Mouse (Mus musculus) megakaryocyte, embryonic 14.5 days (primary cell): ENCODE measurements around the gene Akt1. TPM values are rescaled to one million over a fixed set of nuclear protein-coding genes. Genes with fewer than 3 reads are reported as not detected.

ENCODE experiments used
- H3K27me3 ChIP-seq: replicated peaks from 2 replicates; pipeline ENCODE3; 2012; ENCODE audit warnings: inconsistent platforms
- H3K36me3 ChIP-seq: replicated peaks from 2 replicates; pipeline ENCODE3; 2012; ENCODE audit warnings: low read length, inconsistent platforms, mixed read lengths
- H3K4me1 ChIP-seq: 2 replicates; pipeline ENCODE4 v1.6.1; 2012; ENCODE audit warnings: inconsistent platforms
- H3K4me3 ChIP-seq: replicated peaks from 2 replicates; pipeline ENCODE3; 2012; ENCODE audit warnings: moderate library complexity, mild to moderate bottlenecking, inconsistent platforms
- H3K9me3 ChIP-seq: 2 replicates; pipeline ENCODE4 v1.6.1; 2012; ENCODE audit warnings: inconsistent platforms
- FLI1 ChIP-seq: IDR thresholded peaks from 2 replicates; pipeline ENCODE4 v1.6.1; 2012; ENCODE audit warnings: low read length, inconsistent platforms, mixed read lengths
- GATA1 ChIP-seq: IDR thresholded peaks from 3 replicates; pipeline ENCODE4 v1.6.1; 2012; ENCODE audit warnings: mixed read lengths, low read length, inconsistent platforms, borderline replicate concordance
- polyA plus RNA-seq: library from polyadenylated mRNA; stranded (reverse); fragments of >175 nt; gene quantifications from 2 replicates; pipeline ENCODE4 v1.2.3, GENCODE M21; 2012; ENCODE audit warnings: low replicate concordance; ENCODE audit not compliant: insufficient read depth

The Akt1 gene
- polyA plus RNA-seq, 1 experiment, result 415 TPM

GRCm38 (mm10) chr12:112619686-112620353 is 54.9 kb downstream of the Akt1 start, which contains the start of gene Adssl1:
TSS of gene Adssl1 (plus strand) at chr12:112620045.
- peaks cover 100% of the 10 kb centered on the region for H3K4me1 ChIP-seq
- H3K27me3 ChIP-seq, result peaks cover 43% of the 10 kb centered on the region
- no peaks in the 10 kb centered on the region for H3K9me3 ChIP-seq
- peak within 1 kb of the TSS; percentile 94 for H3K4me3 ChIP-seq
- peaks cover 18% of the 10 kb centered on the region for H3K36me3 ChIP-seq
- TF ChIP-seq GATA1 (no peak), FLI1 (no peak)

DNA sequence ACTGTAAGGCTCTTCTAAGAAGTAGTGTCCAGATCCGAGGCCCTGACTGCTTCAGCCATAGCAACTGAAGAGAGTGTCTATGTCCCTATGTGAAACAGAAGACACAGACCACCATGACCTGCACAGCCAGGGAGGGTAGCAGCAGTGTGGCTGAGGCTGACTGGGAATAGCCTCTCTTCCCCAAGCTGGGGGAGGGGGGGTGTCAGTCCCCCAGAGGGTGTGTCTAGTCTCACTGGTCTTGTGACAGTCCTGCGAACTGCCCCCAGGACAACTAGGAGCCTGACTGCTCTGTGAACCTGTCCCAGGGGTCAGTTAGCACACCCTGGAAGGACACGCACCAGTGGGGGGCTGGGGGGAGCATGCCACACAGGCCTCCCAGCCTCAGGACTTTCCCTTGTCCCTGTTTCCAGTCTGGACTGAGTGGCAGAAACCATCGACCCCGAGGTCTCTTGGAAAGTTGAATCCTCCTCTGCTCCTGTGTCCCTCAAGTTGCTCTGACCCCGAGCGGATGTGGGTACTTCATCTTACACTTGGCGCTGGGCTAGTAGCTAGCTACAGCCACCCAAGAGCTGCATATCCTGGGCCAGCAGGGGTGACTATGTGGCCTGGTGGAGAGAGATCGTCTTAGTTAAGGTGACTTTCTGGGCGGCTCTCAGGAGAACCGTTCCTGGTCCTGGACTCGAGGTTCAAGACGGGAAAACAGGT is 55.6 kb downstream of the Akt1 start:
- peaks cover 25% of the 10 kb centered on the region for H3K36me3 ChIP-seq
- H3K27me3 ChIP-seq, result peaks cover 40% of the 10 kb centered on the region
- H3K9me3 ChIP-seq, result no peaks in the 10 kb centered on the region
- TF ChIP-seq FLI1 (no peak), GATA1 (no peak)
- H3K4me3 ChIP-seq, result peak overlapping the region; percentile 94
- peaks cover 100% of the 10 kb centered on the region for H3K4me1 ChIP-seq

DNA sequence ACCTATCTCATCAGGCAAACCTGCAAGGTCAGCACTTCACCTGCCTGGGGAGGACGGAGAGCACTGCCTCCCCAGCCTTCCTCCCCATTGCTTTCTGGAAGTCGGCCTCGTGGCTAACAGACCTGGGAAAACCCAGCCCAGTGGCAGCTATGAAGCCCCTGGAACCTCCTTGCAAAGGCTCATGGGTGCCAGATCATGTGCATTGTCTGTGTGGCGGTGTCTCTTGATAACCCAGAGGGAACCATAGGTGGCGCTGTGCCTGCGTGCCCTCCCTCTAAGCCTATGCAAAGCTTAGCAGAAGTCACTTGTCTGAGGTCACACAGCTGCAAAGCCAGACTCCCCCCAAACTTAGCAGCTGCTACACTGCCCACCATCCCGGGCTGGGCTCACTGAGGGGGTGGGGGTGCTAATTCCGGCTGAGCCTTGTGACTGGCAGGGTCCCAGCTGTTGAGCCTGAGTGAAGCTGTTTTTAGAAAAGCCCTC is 56.7 kb downstream of the Akt1 start:
- TF ChIP-seq FLI1, result no peak
- TF ChIP-seq GATA1, result no peak
- no peaks in the 10 kb centered on the region for H3K9me3 ChIP-seq
- H3K4me3 ChIP-seq, result peak overlapping the region; percentile 83
- H3K27me3 ChIP-seq, result peaks cover 36% of the 10 kb centered on the region
- H3K4me1 ChIP-seq, result peaks cover 100% of the 10 kb centered on the region
- H3K36me3 ChIP-seq, result peaks cover 37% of the 10 kb centered on the region

GRCm38 (mm10) chr12:112617184-112617583 is 57.5 kb downstream of the Akt1 start:
- Histone ChIP-seq H3K9me3 (no peaks in the 10 kb centered on the region), H3K4me1 (peaks cover 100% of the 10 kb centered on the region), H3K4me3 (no peak overlapping the region), H3K27me3 (peaks cover 28% of the 10 kb centered on the region), H3K36me3 (peaks cover 45% of the 10 kb centered on the region)
- TF ChIP-seq GATA1 (no peak), FLI1 (no peak)

DNA sequence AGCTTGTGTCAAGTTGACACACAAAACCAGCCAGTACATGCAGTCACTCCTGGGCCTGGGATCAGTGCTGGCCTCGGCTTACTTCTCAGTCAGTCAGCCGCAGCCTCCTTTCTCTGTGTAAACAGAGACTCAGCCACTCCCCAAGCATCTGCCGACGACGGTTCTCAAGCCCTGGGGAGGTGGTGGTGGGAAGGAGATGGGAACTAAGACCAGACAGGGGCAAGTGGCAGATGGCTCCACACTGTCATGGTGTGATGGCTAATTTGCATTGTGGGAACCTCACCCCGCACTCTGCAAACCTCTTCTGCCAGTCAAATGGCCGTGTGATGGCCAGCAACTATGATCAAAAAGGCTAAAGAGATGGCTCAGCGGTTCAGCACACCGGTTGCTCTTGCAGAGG is 58.0 kb downstream of the Akt1 start:
- H3K4me1 ChIP-seq, result peaks cover 100% of the 10 kb centered on the region
- TF ChIP-seq GATA1 (no peak), FLI1 (no peak)

DNA sequence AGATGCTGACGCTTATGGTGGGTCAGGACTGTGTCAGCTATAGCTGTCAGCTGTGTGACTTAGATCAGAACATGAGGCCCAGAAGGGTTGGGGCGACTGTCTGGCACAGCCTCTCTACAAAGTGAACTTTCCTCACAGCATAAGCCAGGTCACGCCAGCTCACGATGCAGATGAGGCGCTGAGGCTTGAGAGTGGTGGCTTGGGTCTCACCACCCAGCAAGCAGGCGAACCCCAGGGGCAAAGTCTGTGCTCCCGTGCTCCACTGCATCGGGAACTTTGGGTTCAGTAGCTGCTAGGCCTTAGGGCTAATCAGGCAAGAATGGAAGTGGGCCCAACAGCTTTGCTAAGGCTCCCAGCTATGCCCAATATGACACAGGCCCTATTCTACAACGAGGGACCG is 65.7 kb downstream of the Akt1 start:
- Histone ChIP-seq H3K4me3 (no peak overlapping the region), H3K36me3 (peaks cover 95% of the 10 kb centered on the region), H3K4me1 (peaks cover 92% of the 10 kb centered on the region), H3K9me3 (no peaks in the 10 kb centered on the region), H3K27me3 (no peaks in the 10 kb centered on the region)
- TF ChIP-seq FLI1 (no peak), GATA1 (no peak)

More for the DNA sequence above, 58.0 kb downstream of the Akt1 start:
- Histone ChIP-seq H3K27me3 (peaks cover 28% of the 10 kb centered on the region), H3K4me3 (peak overlapping the region; percentile 35), H3K36me3 (peaks cover 50% of the 10 kb centered on the region), H3K9me3 (no peaks in the 10 kb centered on the region)

DNA sequence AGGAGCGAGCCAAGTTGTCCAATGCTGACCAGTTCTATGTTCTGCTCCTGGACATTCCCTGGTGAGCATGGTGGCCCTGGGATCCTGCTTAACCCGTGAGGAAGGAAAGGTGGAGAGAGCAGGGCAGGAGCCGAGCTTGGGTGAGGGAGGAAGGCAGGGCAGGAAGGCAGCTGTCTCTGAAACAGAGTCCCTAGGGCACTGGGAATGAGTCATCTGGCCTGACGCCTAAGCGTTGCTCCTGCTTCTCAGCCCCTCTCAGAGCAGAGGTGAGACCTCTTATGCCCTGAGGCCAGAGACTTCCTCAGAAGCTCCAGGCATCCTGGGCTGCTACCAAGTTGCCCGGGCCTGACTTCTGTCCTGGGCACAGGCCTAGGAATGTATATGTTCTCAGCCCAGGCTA is 67.7 kb downstream of the Akt1 start:
- Histone ChIP-seq H3K4me3 (no peak overlapping the region), H3K9me3 (no peaks in the 10 kb centered on the region), H3K36me3 (peaks cover 95% of the 10 kb centered on the region), H3K27me3 (no peaks in the 10 kb centered on the region), H3K4me1 (peaks cover 92% of the 10 kb centered on the region)
- no peak for TF ChIP-seq FLI1
- no peak for TF ChIP-seq GATA1

- Histone ChIP-seq H3K27me3 (no peaks in the 10 kb centered on the region), H3K9me3 (no peaks in the 10 kb centered on the region), H3K4me1 (peaks cover 92% of the 10 kb centered on the region), H3K4me3 (no peak overlapping the region), H3K36me3 (peaks cover 95% of the 10 kb centered on the region)
- TF ChIP-seq FLI1 (no peak), GATA1 (no peak)
These were observed 68.9 kb downstream of the Akt1 start for GRCm38 (mm10) chr12:112605766-112606165.

GRCm38 (mm10) chr12:112604709-112605649 is 69.7 kb downstream of the Akt1 start:
- Histone ChIP-seq H3K4me3 (peak overlapping the region; percentile 71), H3K4me1 (peaks cover 92% of the 10 kb centered on the region), H3K36me3 (peaks cover 95% of the 10 kb centered on the region), H3K9me3 (no peaks in the 10 kb centered on the region), H3K27me3 (no peaks in the 10 kb centered on the region)
- TF ChIP-seq GATA1, result no peak
